Mouse (Mus musculus) right cerebral cortex, adult 2 months (tissue): ENCODE results near the gene Fbxw7.

Source experiments
- DNase-seq, 2 experiments: peaks; one replicate each; pipeline ENCODE4 v3.0.0; 2021 to 2022; ENCODE audit warnings: low spot score in 2 of 2

Fbxw7 gene

DNA sequence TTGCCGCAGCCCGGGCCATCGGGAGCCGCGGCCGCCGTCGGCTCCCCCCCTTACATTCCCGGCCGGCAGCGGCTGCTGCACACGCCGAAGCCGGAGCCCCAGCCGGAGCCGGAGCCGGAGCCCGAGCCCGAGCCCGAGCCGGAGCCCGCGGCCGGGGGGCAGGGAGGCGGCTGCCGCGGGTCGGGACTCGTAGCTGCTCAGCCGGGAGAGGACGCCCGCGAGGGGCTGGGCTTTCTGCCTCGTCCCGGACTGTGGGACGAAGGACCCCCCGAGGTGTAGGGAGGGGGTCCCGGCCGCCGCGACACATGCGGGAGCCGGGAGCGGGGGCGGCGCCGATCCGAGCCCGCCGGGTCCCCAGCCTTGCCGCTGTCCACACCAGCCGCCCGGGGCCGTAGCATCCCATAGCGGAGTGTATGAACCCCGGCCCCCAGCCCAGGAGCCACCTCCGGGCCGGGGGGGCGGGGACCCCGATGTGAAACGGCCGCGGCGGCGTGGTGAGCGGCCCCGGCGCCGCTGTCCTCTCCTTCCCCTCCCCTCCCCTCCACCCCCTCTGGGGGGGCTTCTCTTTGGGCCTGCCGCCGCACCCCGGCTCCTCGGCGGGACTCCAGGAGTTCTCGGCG lies at the start of gene Fbxw7:
TSS of gene Fbxw7 (plus strand) at position 507 of the 620 bp plus-strand sequence.
- DNase-seq = no peak

DNA sequence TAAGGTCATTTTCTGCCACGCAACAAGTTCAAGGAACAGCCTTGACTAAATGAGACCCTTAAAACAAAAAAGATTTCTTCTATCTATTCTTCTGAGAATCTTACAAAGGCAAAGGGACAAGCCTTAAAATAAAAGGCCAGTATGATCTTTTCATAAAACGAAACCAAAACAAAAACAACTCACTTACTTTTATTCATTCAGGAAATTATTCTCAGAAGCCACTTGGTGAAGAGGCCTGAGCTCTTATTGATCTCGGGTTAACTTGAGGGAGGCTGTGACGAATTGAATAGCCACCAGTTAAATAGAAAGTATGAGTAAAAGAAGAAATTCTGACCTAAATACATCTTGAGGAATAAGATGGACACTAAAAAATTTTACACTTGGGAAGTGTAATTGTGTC lies 46.1 kb upstream of the Fbxw7 start:
- DNase-seq = no peak

DNA sequence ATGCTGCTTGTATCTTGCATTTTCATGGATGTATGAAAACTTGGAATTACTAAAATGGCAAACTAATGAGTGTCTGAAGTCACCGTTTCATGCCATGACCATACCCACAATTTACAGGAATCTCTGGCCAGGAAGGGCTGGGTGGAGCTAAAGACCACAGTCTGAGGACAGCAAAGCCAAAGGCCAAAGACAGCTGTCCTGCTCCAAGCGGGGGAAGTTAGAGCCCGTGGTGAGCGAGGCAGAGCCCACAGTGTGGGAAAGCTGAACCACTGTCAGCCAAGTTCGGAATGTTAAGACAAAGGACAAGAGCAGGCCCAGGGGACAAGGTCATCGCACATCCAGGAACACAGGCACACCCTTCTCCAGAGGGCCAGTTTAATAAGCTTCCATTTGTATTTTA lies 45.7 kb upstream of the Fbxw7 start:
- DNase-seq = no peak

DNA sequence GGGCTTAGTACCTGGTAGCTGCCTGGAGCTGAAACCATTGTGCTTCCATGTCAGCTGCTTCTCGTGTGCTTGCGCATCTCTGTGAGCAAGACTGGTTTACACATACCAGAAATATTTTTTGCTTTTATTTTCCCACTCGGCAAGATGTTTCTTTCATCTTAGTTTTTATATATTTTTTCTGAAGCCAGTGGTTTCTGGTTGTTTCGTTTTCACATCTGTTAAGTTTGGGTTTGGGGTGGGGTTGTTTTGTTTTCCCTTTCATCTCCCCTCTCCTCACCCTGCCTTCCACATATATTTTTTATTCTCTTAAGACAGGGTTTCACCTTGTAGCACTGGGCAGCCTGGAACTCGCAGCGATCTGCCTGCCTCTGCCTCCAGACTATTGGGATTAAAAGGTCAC lies 44.5 kb upstream of the Fbxw7 start:
- no peak for DNase-seq

DNA sequence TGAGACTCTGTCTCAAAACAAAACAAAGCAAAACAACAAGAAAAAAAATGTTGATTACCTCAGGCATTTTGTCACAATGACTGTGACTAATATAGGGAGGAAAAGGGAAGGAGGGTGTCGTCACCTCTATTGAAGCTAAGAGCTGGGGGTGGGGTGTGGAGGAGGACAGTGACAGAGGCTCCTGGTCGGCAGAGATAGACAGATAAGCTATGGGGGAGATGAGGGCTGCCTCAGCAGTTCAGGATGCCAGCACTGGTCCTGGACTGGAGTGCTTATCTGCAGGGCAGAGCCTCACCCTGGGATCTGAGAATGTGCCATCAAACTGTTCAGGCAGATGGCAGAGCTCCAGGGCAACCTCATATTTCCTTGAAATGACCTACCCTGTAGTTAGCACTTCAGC lies 43.1 kb upstream of the Fbxw7 start:
- DNase-seq = no peak

DNA sequence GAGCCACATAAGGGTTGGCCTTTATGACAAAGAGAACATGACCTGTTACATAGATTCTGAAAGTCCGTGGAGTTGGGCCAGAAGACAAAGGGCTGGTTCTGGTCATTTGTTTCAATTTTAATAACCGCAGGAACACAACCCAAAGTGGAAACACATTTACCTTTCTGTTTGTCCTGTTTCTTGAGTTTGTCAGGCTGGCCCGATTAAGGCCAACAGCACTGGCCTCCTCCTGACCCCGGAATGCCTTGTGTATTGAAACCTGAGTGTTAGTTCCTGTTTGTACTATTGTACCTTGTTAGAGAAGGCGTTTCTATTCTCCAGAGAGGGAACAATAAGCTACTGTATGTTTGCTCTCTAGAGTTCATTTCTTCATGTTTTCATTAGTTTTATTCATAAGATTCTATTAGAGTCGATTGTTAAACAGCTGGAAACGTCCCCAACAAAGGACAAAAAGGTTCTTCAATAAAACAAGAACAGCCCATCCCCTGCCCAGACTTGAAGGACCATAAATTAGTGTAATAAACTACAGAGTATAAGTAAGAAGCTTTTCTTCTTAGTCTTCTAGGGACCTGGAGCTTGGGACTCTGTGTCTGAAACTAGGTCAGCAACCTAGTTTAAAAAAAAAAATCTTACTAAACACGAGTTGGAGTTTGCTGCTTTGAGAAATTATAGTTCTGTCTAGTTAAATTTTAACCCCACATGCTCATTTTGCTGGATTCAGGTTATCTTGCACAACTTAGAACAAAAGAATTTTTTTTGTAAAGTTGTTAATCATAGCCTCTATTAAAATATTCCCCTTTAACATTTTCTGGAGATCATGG lies 40.6 kb upstream of the Fbxw7 start:
- no peak for DNase-seq

DNA sequence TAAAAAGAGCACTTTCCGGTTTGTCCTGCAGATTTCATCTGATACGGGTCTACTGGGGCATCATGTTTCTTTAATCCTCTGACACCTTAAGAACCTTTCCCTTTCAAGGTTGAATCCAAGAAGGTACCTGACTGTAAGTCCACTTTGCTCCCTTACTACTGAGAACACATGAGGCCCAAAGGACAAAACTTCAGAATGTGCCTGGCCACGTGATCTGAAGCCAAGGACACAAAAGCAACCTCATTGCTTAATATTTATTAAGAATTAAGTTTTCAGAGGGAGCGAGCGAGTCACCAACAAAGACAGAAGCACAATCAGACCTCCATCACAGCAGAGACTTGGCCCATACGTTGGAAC lies 40.0 kb upstream of the Fbxw7 start:
- DNase-seq = no peak

DNA sequence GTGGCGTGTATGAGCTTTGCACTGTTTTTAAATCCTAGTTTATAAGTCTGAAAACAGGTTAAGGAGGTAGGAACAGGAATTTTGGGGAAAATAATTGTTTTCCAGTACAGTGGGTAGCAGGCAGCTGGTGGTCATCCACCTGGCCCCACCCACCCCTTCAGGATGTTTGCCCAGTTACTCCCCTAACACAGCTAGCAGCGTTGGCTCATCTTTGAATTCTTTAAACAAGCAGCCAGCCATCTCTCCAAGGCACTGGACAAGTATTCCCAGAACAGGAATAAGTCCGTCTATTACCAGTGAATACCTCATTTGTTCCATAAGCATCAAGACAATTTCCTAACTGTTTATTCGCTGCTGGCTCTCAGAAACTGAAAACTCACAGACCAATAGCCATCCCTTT lies 39.5 kb upstream of the Fbxw7 start:
- DNase-seq = no peak

DNA sequence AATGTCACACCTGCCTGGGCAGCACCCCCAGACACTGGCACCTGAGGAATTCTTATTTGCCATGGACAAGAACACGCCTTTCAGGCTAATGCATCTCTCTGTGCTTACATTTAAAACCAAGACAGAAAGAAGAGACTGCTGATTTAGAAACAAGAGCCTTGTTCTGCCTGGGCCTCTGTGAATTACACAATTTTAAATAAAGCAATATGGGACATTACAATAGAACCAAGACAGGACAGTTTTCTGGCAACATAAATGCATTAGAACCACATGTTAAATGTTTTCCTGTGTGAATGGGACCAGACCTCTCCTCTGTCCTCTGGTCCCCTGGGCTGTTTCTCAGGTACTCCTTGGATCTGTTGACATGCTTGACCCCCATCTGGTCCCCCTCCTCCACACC lies 39.0 kb upstream of the Fbxw7 start:
- DNase-seq = no peak

DNA sequence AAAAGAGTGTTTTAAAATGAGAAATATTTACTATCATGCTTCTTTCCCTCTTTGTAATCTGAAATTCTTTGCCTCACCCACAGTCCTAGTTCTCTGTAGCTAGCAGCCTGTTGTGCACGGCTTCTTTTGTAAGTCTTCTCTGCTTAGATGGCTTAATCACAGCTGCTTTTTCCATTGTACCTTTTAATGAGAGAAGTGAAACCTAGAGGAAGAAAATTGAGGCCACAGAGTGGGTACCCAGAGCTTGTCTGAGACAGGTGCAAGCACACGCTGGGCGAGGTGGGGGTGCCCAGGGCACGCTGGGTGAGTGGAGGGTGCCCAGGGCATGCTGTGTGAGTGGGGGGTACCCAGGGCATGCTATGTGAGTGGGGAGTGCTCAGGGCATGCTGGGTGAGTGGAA lies 27.2 kb upstream of the Fbxw7 start:
- no peak for DNase-seq

DNA sequence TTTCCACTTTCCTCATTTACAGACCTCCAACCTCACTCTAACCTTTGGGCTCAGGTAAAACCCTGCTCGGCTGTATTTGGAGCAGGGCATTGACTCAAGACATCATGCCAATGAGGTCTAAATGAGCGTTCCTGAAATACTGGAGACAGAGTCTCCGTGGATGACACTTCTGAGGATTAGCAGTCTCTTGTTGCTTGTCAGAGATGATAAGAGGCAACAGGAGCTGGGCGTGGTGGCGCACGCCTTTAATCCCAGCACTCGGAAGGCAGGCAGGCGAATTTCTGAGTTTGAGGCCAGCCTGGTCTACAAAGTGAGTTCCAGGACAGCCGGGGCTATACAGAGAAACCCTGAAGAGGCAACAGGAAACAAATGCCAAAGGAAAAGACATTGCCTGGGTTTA lies 11.0 kb upstream of the Fbxw7 start:
- no peak for DNase-seq

DNA sequence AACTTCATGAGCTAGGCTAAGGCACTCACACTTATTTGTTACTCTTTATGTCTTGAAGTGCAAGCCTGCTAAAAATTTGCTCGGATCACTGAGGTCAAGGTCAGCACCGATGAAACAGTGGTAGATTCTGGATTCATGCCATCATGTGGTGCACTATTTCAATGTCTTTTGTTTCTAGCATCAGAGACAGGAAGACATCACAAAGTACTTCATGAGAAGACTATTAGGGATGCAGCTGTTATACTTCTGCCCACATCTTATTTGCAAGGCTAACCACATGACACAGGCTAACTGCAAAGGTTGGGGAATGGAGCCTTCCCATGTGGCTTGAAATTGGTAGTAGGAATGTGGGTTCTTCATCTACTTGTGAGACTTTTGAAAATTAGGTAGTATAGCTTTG lies 8.9 kb upstream of the Fbxw7 start:
- no peak for DNase-seq

DNA sequence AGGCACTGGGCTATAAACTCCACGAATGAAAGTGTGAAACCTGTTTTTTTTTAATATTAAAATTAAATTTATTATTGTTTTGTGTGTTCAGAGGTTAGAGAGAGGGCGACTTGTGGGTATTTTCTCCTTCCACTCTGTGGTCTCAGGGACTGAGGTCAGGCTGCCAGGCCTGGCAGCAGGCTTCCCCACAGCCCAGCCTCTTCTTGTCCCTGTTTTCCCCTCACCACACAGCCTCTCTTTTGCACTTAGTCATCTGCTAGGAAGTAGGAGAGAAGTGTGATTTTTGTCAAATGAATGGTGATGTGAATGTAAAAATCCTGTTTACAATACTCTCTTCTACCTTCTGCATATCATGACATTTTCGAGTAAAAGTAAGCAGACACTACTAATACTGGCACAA lies 7.2 kb upstream of the Fbxw7 start:
- DNase-seq = no peak

DNA sequence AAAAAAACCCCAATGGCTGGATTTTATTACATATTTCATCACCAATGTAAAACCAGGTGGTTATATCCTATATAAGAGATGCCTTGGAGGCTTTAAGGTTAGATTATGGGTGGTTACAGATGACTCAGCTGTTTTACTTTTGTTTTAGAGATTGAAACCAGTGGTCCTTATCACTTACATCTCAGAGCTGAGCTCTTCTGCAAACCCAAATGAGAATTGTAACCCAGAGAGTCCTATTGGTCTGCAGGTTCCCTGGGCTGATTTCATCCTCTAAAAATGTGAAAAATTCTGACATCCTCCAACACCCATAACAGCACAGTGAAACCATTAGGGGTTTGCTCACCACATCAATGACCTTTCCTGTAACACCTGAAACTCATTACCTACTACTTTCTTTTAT lies 6.2 kb upstream of the Fbxw7 start:
- no peak for DNase-seq

DNA sequence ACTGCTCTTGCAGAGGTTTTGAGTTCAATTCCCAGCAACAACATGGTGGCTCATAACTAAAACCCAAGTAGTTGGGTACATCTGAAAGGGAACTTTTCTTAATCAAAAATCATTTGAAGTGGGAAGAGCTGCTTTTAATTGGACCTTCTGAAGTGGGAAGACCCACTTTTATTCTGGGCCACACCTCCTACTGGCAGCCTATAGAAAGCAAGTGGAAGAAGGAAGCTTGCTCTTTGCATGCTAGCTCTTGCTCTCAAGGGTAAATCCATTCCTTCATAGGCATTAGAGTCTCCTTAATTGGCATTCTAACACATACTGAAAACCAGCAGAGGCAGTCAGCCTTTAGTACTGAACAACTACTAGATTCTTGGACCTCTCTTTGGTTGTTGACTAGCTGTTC lies 4.3 kb upstream of the Fbxw7 start:
- DNase-seq = no peak

DNA sequence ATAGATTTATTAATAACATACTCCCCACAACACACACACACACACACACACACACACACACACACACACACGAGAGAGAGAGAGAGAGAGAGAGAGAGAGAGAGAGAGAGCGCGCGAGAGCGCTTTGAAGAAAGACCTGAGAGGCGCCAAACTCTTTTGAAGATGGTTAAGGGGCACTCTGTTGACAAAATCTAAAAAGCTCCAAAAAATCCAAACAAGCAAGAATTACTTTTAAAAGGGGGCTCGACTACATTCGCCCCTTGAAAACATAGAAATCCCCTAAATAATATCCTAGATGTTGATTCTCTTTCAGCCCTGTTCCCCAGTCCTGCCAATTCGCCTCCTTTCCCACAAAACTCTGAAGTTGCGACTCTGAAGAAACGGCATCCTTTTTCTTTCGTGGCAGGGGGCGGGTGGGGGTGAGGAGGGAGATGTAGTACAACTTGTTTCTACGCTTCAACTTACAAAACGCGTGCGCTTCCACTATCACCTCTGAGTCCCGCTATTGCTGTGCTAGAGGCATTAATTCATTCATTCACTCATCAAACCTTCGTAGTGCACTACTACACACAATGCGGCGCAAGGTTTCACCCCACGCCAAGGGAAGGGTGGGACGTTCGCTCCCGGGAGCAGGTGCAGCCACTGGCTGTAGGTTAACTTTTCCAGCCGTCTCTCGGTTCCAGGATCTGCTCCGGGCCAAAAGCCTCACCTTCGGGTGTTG lies 1.5 kb upstream of the Fbxw7 start:
- DNase-seq = no peak

DNA sequence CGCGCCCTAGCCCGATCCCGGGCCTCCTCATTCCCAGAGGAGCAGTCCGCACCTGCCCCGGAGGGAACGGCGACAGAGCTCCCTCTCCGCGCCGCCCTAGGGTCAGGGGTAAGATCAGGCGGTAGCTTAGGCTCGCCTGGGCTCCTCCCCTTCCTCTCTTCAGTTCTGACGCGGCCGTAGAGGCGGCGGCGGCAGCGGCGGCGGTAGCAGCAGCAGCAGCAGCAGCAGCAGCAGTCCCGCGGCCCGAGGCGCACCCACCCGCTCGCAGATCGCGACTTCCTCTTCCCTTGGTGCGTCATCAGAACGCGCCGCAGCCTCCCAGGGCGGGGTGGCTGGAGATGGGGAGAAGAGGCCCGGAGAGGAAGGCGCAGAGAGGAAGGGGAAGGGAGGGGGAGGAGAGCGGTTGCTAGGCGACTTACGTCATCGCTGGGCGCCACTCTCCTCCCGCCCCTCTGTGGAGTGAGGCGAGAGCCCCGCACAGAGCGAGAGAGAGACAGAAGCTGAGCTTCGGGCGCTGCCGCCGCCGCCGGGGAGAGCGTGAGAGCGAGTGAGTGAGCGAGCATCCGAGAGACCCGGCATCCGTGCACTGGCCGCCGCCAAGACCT lies 809 bp upstream of the Fbxw7 start:
- DNase-seq = peak; percentile 99 to 100

DNA sequence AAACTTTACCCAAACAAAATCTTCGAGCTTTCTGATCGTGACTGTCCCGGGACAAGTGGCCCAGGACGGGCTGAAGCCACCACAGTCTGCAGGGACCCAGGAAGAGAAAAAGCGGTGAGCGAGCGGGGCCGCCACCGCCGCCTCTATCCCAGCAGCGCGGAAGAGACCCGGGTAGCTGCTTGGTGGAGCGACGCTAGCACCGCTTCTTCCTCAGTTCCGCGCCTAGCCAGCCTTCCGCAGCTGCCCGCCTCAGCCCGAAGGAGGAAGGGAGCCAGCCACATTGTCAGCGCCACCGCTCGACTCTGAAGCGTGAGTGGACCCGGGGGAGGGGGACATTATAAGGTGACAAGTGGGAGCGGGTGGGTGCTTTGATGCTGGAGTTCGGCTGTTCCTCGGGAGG lies 393 bp downstream of the Fbxw7 start:
- DNase-seq = peak; percentile 45 to 51

DNA sequence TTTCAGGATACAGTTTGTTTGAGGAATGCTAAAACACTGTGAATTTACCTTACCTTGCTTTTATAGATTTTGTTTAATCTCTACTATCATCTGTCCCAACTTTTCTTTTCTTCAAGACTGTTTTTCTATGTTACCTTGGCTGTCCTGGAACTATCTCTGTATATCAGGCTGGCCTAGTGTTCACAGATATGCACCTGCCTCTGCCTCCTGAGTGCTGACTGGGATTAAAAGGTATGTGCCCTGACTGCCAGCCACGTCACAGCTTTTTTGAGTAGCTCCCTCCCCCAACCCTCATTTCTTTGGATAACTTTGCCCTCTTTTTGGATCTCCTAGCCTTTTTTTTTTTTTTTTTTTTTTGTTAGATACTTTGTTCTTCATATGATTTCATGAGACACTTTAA lies 1.9 kb downstream of the Fbxw7 start:
- DNase-seq = no peak

DNA sequence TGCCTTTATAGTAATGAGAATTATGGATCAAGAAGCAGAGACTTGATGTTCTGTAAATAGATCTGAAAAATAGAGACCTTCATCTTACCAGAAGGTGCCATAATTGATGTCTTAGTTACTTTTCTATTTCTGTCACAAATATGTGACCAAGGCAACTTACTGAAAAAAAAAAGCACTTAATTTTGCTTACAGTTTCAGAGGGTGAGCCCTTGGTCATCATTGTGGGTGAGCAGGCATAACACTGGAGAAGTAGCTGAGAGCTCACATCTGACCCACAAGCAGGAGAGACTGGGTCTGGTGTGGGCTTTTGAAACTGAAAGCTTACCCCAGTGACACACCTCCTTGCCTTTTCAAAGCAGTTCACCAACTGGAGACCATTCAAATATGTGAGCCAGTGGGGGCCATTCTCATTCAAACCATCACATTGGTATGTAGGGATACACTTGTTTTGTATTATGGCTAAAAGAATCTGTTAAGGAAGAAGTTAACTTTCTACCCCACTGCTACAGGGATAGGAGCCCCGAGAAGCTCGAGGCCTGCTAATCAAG lies 5.7 kb downstream of the Fbxw7 start:
- no peak for DNase-seq

DNA sequence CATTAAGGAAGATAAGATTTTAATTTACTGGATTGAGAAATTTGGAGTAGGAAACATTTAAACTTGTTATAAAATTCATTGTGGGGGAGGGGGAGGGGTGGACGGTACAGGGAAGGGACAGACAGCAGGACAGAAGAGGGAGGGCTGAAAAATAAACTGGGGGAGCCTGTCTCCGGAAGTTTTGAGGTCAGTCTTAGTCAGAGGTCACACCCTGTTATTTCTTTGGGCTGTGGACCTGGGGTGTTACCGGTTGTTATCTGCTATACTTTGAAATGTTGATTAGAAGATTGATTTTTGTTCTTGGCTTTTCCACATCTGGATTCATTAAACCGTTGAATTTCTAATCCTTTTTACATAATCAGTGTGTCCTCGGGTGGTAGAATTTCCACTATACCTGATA lies 10.9 kb downstream of the Fbxw7 start:
- no peak for DNase-seq

DNA sequence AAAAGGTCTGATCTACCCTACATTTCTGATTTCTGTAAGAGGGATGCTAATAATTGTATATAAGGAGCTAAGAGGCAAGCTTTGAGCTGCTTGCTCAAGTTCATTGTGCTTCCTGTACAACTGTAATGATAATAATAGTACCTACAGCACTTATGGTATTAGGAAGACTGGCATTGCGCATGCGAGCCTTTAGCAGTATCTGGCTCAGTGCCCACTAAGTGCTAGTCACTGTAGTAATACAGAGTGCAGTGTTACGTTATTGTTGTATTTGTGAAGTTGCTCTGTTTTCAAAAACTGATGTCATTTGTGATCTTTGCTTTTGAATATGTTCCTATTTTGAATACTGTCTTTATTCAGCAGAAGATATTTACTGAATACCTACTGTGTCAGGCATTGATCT lies 11.3 kb downstream of the Fbxw7 start:
- DNase-seq = no peak
